Mouse (Mus musculus) ES-E14 (cell line): Measurements from ENCODE around the gene Uchl4. TPM values are rescaled to one million over a fixed set of nuclear protein-coding genes. Genes with fewer than 3 reads are reported as not detected.

ENCODE experiments used
- DNase-seq: peaks from one replicate; pipeline ENCODE4 v3.0.0-alpha.2; 2013; ENCODE audit warnings: low read depth, low spot score
- H3K27ac ChIP-seq: 2 replicates; pipeline ENCODE4 v1.5.1; 2012; ENCODE audit warnings: low read depth, mild to moderate bottlenecking, low read length, moderate library complexity, mixed read lengths; ENCODE audit not compliant: poor library complexity, insufficient read depth, severe bottlenecking
- H3K36me3 ChIP-seq: 2 replicates; pipeline ENCODE4 v1.6.1; 2012; ENCODE audit warnings: mild to moderate bottlenecking, low read length, moderate library complexity, mixed read lengths; ENCODE audit not compliant: control insufficient read depth, poor library complexity, insufficient read depth, severe bottlenecking
- H3K4me1 ChIP-seq, 2 experiments: fragments of 150-350 bp in 1 of 2; sonication (generic) in 1 of 2; 2 replicates each; pipeline ENCODE4 v1.6.1; 2012; ENCODE audit warnings: low read length in 2 of 2, mild to moderate bottlenecking in 1 of 2, mixed read lengths in 1 of 2; ENCODE audit not compliant: control insufficient read depth in 2 of 2, insufficient read depth in 2 of 2, poor library complexity in 1 of 2
- H3K4me3 ChIP-seq, 2 experiments: fragments of 150-350 bp in 1 of 2; sonication (generic) in 1 of 2; 2 replicates each; pipeline ENCODE4 v1.5.1; 2012; ENCODE audit warnings: low read length in 2 of 2, low read depth in 1 of 2, mild to moderate bottlenecking in 1 of 2, mixed read lengths in 1 of 2; ENCODE audit not compliant: insufficient read depth in 1 of 2, poor library complexity in 1 of 2, severe bottlenecking in 1 of 2
- H3K9ac ChIP-seq: 2 replicates; pipeline ENCODE4 v1.6.1; 2012; ENCODE audit warnings: low read depth, mild to moderate bottlenecking, low read length, mixed read lengths; ENCODE audit not compliant: poor library complexity, insufficient read depth, severe bottlenecking
- H3K9me3 ChIP-seq: fragments of 150-350 bp; sonication (generic); 2 replicates; pipeline ENCODE4 v1.6.1; 2012; ENCODE audit warnings: low read depth, mild to moderate bottlenecking, low read length; ENCODE audit not compliant: control insufficient read depth, insufficient read depth
- CHD2 ChIP-seq: IDR thresholded peaks from 2 replicates; pipeline ENCODE4 v1.6.1; 2014; ENCODE audit warnings: mild to moderate bottlenecking, low read depth, low read length, inconsistent platforms
- HCFC1 ChIP-seq: IDR thresholded peaks from 2 replicates; pipeline ENCODE4 v1.6.1; 2012; ENCODE audit warnings: low read length, inconsistent platforms, borderline replicate concordance; ENCODE audit not compliant: insufficient read depth
- MAFK ChIP-seq: IDR thresholded peaks from 2 replicates; pipeline ENCODE4 v1.6.1; 2014; ENCODE audit warnings: mild to moderate bottlenecking, low read depth, low read length, inconsistent platforms; ENCODE audit not compliant: insufficient read depth
- ZC3H11A ChIP-seq: IDR thresholded peaks from 2 replicates; pipeline ENCODE4 v1.6.1; 2012; ENCODE audit warnings: low read depth, mild to moderate bottlenecking, inconsistent platforms, low read length, borderline replicate concordance
- ZNF384 ChIP-seq: IDR thresholded peaks from 2 replicates; pipeline ENCODE4 v1.6.1; 2012; ENCODE audit warnings: low read depth, low read length, inconsistent platforms
- in situ Hi-C, 2 experiments: fragments of 600-800 bp; cut with MboI; formaldehyde crosslinking; loops; one replicate each; pipeline ENCODE4 v1.15.1; 2025; ENCODE audit warnings: low sequenced_read_pairs in 2 of 2, inconsistent platforms in 1 of 2; ENCODE audit not compliant: unreplicated experiment in 2 of 2
- total RNA-seq: library from RNA; depleted of rRNA; stranded (reverse); fragments of 300-350 nt; gene quantifications from 2 replicates; pipeline ENCODE4 v1.2.3, GENCODE M21; 2012

The Uchl4 gene
- total RNA-seq, 1 experiment, result 0.54 TPM

DNA sequence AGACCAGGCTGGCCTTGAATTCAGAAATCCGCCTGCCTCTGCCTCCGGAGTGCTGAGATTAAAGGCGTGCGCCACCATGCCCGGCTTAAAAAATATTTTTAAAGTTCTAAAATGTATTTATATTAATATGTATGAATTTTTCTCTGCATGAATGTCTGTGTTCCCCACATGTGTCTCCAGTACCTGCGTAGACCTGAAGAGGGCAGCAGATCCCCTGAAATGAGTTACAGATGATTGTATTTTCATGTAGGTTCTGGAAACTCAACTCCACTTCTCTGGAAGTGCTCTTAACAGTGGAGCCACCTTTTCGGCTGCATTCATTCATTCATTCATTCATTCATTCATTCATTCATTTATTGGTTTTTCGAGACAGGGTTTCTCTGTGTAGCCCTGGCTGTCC is 42.7 kb downstream of the Uchl4 start:
- in situ Hi-C loops, result no loop called here
- H3K9me3 ChIP-seq, result no peaks in the 10 kb centered on the region
- H3K9ac ChIP-seq, result no peak overlapping the region
- DNase-seq, result peak; percentile 54
- peaks cover 0 to 2% of the 10 kb centered on the region in 2 experiments; a peak in 1 of 4 replicates for H3K4me1 ChIP-seq
- no peaks in the 10 kb centered on the region for H3K36me3 ChIP-seq
- TF ChIP-seq ZC3H11A, result 0 out of 2 replicates have a peak, but pooled peaks have one; percentile 15
- TF ChIP-seq HCFC1, result no peak
- H3K27ac ChIP-seq, result no peak overlapping the region
- H3K4me3 ChIP-seq, result no peak overlapping the region

DNA sequence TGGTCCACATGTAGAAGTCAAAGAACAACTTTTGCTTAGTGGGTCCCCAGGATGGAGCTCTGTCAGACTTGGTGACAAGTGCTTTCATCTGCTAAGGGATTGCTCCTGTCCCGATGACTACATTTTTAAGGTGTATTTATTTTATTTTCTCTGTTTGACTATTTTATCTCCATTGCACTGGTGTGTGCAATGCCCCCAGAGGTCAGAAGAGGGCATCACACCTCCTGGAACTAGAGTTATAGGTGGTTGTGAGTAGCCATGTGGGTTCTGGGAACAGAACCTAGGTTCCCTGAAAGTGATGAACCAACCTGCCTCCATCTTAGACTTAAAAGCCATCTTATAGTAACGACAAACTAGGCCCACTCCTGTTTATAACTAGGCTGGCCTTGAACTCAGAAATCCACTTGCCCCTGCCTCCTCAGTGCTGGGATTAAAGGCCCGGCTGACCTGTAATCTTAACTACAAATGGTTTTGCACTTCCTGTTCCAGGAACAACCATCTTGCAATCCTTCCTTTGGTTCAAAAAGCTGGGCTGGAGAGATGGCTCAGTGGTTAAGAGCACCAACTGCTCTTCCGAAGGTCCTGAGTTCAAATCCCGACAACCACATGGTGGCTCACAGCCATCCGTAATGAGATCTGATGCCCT is 43.8 kb downstream of the Uchl4 start:
- H3K9me3 ChIP-seq, result no peaks in the 10 kb centered on the region
- TF ChIP-seq HCFC1 (no peak), CHD2 (no peak), ZC3H11A (no peak), MAFK (no peak), ZNF384 (no peak)
- DNase-seq, result no peak
- H3K4me1 ChIP-seq, result peaks cover 0 to 2% of the 10 kb centered on the region in 2 experiments; a peak in 3 of 4 replicates
- in situ Hi-C loops, result no loop called here
- no peak overlapping the region for H3K27ac ChIP-seq
- no peak overlapping the region for H3K4me3 ChIP-seq
- H3K36me3 ChIP-seq, result no peaks in the 10 kb centered on the region; the same call in 1 of the 2 replicates
- H3K9ac ChIP-seq, result no peak overlapping the region

- peaks cover 3% of the 10 kb centered on the region; the same call in 1 of the 2 replicates for H3K36me3 ChIP-seq
- H3K9ac ChIP-seq, result peak within 1 kb of the TSS; percentile 99
- H3K4me1 ChIP-seq, result peaks cover 0 to 2% of the 10 kb centered on the region in 2 experiments; a peak in 3 of 4 replicates
- in situ Hi-C loops, result no loop called here
- H3K9me3 ChIP-seq, result no peaks in the 10 kb centered on the region
- peak; percentile 92 for DNase-seq
- H3K4me3 ChIP-seq, result peak within 1 kb of the TSS; percentile 75 to 82
- H3K27ac ChIP-seq, result peak within 1 kb of the TSS; percentile 77
- TF ChIP-seq CHD2 (peak; percentile 100), HCFC1 (0 out of 2 replicates have a peak, but pooled peaks have one; percentile 42), ZNF384 (peak; percentile 66; the same call in 1 of the 2 replicates), ZC3H11A (no peak), MAFK (no peak)
Observed at GRCm38 (mm10) chr9:64281105-64281780, 46.2 kb downstream of the Uchl4 start, which contains the start of gene Tipin. Tipin (plus strand) TSS chr9:64281581.

DNA sequence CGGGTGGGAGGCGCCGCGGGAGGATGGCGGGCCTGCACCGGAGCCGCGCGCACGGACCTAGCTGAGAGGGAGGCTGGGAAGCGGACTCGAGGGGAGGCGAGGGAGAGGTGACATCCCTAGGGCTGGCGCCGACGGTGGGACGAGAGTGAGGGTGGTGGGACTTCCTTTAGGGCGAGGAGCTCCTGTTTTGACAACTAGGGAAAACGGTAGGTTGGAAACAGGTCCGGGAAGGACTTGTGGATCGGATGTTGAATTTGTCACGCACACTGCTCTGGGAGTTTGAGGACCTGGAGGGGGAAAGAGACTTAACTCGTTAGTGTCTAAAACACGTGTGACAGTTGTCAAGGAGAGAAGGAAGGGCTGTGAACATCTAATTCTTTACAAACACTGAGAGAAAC is 46.8 kb downstream of the Uchl4 start:
- no peak for DNase-seq
- Histone ChIP-seq H3K9me3 (no peaks in the 10 kb centered on the region), H3K27ac (peak overlapping the region; percentile 77), H3K4me3 (peak overlapping the region; percentile 75 to 82), H3K9ac (peak overlapping the region; percentile 99), H3K36me3 (peaks cover 3% of the 10 kb centered on the region; the same call in 1 of the 2 replicates), H3K4me1 (peaks cover 0 to 2% of the 10 kb centered on the region in 2 experiments; a peak in 3 of 4 replicates)
- TF ChIP-seq CHD2 (no peak), HCFC1 (no peak), ZC3H11A (no peak), MAFK (no peak)
- in situ Hi-C loops, result no loop called here
